Mouse (Mus musculus): ENCODE measurements around the gene Ms4a8a.
A peak's percentile ranks its signal among the peaks of the same experiment; 100 is the strongest.
"Not testable (repeated sequence)": the region's sequence is repeated elsewhere in the genome, so short reads cannot be mapped to it uniquely, and the experiment has no call there.

Ms4a8a gene

GRCm38 (mm10) chr19:11080934-11081333 is at the start of gene Ms4a8a:
Gene Ms4a8a, minus strand, starts transcription at chr19:11081102.
- DNase-seq (ENCODE audit: low read depth, low spot score) = no peak

DNA sequence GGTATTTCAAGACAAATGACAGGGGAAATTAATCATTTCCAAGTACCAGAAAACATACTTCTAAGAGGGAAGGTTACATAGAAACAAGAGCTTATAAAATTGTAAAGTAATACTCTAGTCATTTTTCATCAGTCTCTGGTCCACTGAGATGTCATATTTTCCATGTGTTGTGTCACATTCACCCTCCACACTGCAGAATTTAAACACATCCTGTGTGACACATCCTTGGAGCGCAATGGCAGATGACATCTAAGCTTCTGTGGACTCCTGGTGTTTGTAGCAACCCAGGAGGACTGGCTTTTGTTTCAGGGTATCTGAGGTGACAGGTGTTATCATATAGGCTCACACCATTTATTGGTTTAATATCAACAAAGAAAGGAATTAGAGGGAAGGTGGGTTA is 48.8 kb upstream of the Ms4a8a start:
- no peak for DNase-seq (ENCODE audit: low read depth, low spot score)

DNA sequence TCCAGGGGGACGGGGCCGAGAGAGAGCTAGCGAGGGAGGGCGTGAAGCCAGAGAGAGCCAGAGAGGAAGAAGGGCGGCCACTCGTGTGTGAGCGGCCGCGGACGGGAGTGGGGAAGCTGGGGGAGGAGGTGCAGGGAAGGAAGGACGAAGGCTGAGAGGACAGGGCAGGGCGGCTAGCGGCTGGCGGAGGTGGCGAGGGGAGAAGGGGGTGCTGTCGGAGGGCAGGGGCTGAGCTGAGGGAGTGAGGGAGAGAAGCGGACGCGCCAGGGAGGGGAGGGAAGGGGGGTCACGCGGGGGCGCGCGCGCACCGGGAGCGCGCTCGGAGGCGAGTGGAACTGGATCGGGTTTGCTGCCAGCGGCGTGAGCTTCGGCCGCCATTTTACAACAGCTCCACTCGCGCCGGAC is 40.1 kb upstream of the Ms4a8a start:
- not testable (repeated sequence) for DNase-seq (ENCODE audit: low read depth, low spot score)

GRCm38 (mm10) chr19:11119338-11119737 is 38.4 kb upstream of the Ms4a8a start:
- peak; percentile 2 for DNase-seq (ENCODE audit: low read depth, low spot score)

DNA sequence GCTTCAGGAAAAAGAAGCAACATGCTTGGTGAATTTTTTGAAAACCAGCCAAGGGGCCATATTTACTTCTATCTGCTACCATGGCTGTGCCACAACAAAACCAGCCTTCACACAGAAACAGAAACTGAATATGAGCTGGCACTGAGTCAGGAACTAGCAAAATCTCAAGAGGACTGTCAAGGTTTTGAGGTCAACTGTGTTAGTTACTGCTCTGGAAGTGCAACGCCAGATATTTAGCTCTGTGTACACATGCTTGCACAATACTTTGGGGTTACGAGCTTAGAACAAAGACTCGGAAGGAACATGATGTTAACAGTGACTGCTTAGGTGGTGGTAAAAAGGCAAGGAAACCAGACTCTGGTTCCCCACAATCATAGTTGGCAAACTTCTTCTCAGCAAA is 26.8 kb upstream of the Ms4a8a start:
- peak; percentile 65 for DNase-seq (ENCODE audit: low read depth, low spot score)

DNA sequence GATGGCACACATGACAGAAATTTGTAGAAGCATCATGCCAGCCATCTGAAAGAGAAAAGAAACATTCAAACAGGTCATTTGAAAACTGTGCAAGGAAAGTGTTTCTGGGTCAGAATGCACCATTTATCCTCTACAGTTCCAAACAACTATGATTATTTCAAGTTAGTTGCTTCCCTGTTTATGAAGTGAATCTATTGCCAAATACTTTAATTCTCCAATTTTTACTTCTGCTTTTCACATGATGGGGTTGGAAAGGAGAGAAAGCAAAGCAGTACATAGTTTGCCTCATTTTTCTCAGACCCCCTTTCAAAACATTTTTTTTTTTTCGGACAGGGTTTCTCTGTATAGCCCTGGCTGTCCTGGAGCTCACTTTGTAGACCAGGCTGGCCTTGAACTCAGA is 21.0 kb upstream of the Ms4a8a start:
- DNase-seq (ENCODE audit: low read depth, low spot score) = no peak

DNA sequence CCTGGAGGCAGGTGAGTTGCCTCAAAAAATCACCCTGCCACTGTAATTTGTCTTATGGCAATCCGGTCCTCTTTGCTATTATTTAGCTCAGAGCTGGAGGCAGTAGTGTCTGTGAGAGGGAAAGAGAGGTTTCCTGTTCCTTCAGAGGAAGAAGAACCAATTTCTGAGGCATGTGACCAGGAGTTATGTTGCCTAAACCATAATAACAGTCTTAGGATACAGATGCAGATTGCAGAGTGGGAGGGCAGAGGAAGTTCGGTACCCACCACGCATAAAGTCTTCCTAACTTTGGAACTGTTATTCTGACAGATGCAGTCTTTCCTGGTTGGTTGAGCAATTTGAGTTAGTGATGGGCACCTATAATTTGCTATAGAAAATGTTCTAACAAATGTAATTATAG is 17.5 kb upstream of the Ms4a8a start:
- no peak for DNase-seq (ENCODE audit: low read depth, low spot score)

- not testable (repeated sequence) for DNase-seq (ENCODE audit: low read depth, low spot score)
Measured at GRCm38 (mm10) chr19:11092131-11092530, 11.2 kb upstream of the Ms4a8a start.

GRCm38 (mm10) chr19:11070364-11070763 is 10.5 kb downstream of the Ms4a8a start:
- no peak for DNase-seq (ENCODE audit: low read depth, low spot score)

GRCm38 (mm10) chr19:11065202-11065875 is 15.6 kb downstream of the Ms4a8a start:
- no peak for DNase-seq (ENCODE audit: low read depth, low spot score)

DNA sequence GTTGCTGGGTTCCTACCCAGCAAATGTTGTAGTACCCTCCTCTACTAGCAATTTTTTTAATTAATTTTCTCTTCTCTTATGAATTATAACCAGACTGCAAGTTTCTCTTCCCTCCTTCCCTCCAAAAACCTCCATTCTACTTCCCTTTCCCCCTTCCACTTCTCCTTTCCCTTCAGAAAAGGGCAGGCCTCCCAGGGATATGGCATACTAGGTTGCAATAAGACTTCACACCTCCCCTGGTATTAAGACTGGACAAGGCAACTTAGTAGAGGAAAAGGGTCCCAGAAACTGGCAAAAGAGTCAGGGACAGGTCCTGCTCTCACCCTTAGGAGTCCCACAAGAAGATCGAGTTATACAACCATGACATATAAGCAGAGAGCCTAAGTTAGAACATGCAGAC is 20.0 kb downstream of the Ms4a8a start:
- DNase-seq (ENCODE audit: low read depth, low spot score) = no peak

DNA sequence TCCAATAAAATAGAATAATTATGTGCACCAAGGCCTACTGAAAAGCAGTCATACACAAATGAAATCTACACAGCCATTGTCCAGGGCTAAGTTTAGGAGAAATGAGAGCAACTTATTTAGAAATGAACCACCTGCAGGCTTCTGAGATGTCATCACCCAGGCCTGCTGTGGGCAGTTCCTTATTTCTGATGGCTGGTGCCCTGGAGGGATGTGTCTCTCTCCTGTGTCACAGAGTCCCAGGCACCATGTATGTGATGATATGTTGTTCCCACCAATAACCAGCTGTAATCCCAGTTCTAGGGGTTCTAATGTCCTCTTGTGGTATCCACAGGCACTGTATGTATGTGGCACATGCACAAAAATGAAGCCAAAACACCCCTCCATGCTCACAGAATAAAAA is 20.9 kb downstream of the Ms4a8a start:
- DNase-seq (ENCODE audit: low read depth, low spot score) = no peak

DNA sequence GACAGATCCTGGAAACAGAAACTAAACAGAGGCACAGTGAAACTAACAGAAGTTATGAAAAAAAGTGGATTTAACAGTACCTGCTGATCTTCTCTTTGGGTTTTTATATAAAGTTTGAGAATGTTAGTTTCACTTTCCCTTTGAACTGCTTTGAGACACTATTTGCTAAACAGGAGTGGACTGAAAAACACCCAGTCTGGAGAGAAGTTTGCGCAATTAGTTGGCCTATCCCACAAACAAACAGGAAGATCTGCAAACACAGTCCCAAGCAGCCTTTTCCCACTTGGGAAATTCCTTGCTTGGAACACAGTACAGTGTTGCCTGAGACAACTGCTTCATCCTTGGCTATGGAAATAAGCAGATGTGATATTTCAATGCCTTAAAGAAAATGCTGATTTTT is 25.2 kb downstream of the Ms4a8a start:
- DNase-seq (ENCODE audit: low read depth, low spot score) = peak; percentile 70

DNA sequence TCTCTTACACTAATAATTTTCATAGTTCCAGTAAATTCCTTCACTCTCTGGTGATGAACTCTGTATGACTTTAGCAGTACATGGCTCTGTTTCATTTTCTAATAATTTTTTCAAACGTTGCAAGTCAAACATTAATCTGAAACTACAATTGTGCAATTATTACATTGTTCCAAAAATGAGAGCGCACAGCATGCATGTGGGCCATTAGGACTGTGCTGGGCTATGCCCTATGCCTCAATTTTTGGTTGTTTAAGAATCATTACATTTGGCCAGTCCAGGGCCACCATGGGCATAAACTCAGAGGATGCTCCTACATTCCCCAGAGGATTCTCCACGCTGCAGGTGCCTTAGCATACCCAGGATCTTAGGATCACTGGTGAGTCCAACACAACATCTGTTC is 27.6 kb downstream of the Ms4a8a start:
- no peak for DNase-seq (ENCODE audit: low read depth, low spot score)

GRCm38 (mm10) chr19:11052877-11053276 is 28.0 kb downstream of the Ms4a8a start:
- no peak for DNase-seq (ENCODE audit: low read depth, low spot score)

- no peak for DNase-seq (ENCODE audit: low read depth, low spot score)
Measured at GRCm38 (mm10) chr19:11050286-11050685, 30.6 kb downstream of the Ms4a8a start.

- no peak for DNase-seq (ENCODE audit: low read depth, low spot score)
Measured at GRCm38 (mm10) chr19:11049426-11049825, 31.5 kb downstream of the Ms4a8a start.

- DNase-seq (ENCODE audit: low read depth, low spot score) = no peak
Measured at GRCm38 (mm10) chr19:11048503-11048902, 32.4 kb downstream of the Ms4a8a start.

- no peak for DNase-seq (ENCODE audit: low read depth, low spot score)
Measured at GRCm38 (mm10) chr19:11048009-11048408, 32.9 kb downstream of the Ms4a8a start.

DNA sequence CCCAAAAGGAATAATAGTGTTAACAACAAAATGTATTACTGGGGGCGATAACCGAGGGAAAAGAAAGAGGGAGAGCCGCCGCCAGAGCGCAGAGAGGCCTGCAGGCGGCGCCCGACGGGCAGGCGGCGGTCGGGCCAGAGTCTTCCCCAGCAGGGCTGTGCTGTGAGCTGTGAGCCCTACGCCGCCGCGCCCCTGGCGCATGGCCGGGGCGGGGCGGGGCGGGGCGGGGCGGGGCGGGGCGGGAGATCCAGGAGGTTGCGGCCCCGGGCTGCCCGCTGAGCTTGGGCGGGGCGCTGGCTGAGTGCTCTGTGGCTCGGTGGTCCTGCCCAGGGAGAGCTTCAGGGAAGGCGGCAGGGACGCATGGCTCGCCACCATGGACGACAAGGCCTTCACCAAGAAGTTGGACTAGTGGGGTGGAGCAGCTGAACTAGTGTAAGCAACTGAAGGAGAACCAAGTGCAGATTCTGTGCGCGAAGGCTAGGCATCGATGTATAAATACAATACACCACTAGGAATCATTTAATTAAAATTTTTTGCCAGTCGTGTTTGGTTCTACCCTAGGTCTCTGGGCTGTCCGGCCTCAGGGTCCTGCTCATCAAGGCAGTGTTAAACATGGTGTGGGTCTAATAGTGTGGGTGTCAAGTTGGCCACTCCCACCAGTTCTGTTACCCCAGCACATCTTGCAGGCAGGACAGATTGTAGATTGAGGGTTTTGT is 35.7 kb downstream of the Ms4a8a start:
- DNase-seq (ENCODE audit: low read depth, low spot score) = peak; percentile 56

- no peak for DNase-seq (ENCODE audit: low read depth, low spot score)
Measured at GRCm38 (mm10) chr19:11044671-11044995, 36.3 kb downstream of the Ms4a8a start.

DNA sequence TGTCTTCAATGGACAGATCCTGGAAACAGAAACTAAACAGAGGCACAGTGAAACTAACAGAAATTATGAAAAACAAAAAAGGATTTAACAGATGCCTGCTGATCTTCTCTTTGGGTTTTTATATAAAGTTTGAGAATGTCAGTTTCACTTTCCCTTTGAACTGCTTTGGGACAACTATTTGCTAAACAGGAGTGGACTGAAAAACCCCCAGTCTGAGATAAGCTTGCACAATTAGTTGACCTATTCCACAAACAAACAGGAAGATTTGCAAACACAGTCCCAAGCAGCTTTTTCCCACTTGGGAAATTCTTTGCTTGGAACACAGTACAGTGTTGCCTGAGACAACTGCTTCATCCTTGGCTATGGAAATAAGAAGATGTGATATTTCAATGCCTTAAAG is 43.3 kb downstream of the Ms4a8a start:
- DNase-seq (ENCODE audit: low read depth, low spot score) = no peak

- DNase-seq (ENCODE audit: low read depth, low spot score) = no peak
Measured at GRCm38 (mm10) chr19:11022382-11022781, 58.5 kb downstream of the Ms4a8a start.

- DNase-seq (ENCODE audit: low read depth, low spot score) = no peak
Measured at GRCm38 (mm10) chr19:11017891-11018290, 63.0 kb downstream of the Ms4a8a start, which contains the start of gene Ms4a18. Gene Ms4a18, minus strand, starts transcription at chr19:11018031.
